In the genomic region with DNA sequence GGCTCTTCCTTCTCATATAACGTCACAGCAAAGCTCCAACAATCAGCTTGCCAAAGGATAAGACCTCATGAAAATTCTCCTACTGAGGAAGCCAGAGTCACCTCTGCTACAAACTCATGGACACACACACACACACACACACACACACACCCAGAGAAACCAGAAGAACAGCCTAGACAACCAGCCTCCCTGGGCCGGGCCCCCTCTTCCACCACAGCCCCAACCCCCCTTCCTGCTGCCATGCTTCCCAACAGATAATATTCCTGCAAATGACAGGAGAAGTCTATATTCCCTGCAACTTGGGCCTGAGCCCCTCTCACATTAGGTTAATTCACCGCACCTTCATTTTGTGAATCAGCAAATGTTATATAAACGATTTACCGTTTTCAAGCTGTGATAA, we compare ENCODE assay signal across 11 mouse cellular contexts. TPM values are rescaled to one million over a fixed set of nuclear protein-coding genes. Genes with fewer than 3 reads are reported as not detected.
A peak's percentile ranks its signal among the peaks of the same experiment; 100 is the strongest.
DNase-seq lines count a peak whose midpoint lies in the region; ATAC-seq and TF ChIP-seq lines count a peak whose summit lies in the region.
"Had no signal": no experiment of that assay in that cellular context is flagged by ENCODE, and none has a peak within 500 bp of the region (broad histone marks: within the 10 kb centered on the region; RNA-seq: fewer than 3 reads in every experiment).

No protein-coding gene starts in this region.

- H3K4me3 ChIP-seq in heart, postnatal 0 days (ENCODE audit: low read depth, low read length): peak overlapping the region; percentile 26; the same call in 1 of the 2 replicates
- no peak overlapping the region for H3K4me3 ChIP-seq in liver, postnatal 0 days (ENCODE audit: low read depth, low read length)
- H3K4me3 ChIP-seq in midbrain, embryonic 15.5 days: no peak overlapping the region
- H3K4me3 ChIP-seq: limb, embryonic 12.5 days had no signal

- peak overlapping the region; percentile 51; the same call in 1 of the 2 replicates for H3K4me2 ChIP-seq in heart, postnatal 0 days (ENCODE audit: low read depth, low read length)
- 0 out of 2 replicates have a peak overlapping the region, but pooled peaks have one; percentile 35 for H3K4me2 ChIP-seq in liver, postnatal 0 days (ENCODE audit: low read depth, low read length)
- no peak overlapping the region for H3K4me2 ChIP-seq in midbrain, embryonic 15.5 days

- 21% methylated on average over 5 of the region's 5 CpGs for WGBS in heart, postnatal 0 days
- 34% methylated on average over 5 of the region's 5 CpGs for WGBS in liver, postnatal 0 days (ENCODE audit: insufficient replicate concordance)
- WGBS in midbrain, embryonic 15.5 days: 55% methylated on average over 5 of the region's 5 CpGs

- ATAC-seq in heart, postnatal 0 days (ENCODE audit: insufficient read depth, low read depth): no peak
- no peak for ATAC-seq in liver, postnatal 0 days
- ATAC-seq in midbrain, embryonic 15.5 days (replicated peaks): 0 out of 2 replicates have a peak, but pooled peaks have one; percentile 41

- no peak for TF ChIP-seq EP300 in heart, postnatal 0 days (IDR thresholded peaks at IDR 0.05; ENCODE audit: low read depth)
- TF ChIP-seq EP300 in liver, postnatal 0 days (IDR thresholded peaks at IDR 0.05; ENCODE audit: low read depth): no peak

- no peak for TF ChIP-seq CTCF in heart, postnatal 0 days (IDR thresholded peaks at IDR 0.05; ENCODE audit: low read depth)
- TF ChIP-seq CTCF in liver, postnatal 0 days (IDR thresholded peaks at IDR 0.05; ENCODE audit: low read depth): no peak

- no peak overlapping the region for H3K27ac ChIP-seq in heart, postnatal 0 days (ENCODE audit: low read depth)
- no peak overlapping the region for H3K27ac ChIP-seq in liver, postnatal 0 days (ENCODE audit: low read depth)
- H3K27ac ChIP-seq in midbrain, embryonic 15.5 days: no peak overlapping the region
- H3K27ac ChIP-seq: limb, embryonic 12.5 days had no signal

- DNase-seq in embryo, embryonic 9.5 days (ENCODE audit: extremely low spot score): peak; percentile 40
- DNase-seq in embryo, embryonic 11 days: no peak
- DNase-seq in heart, postnatal 0 days (ENCODE audit: low spot score): no peak
- no peak for DNase-seq in heart, postnatal 25 days (ENCODE audit: low spot score)
- no peak for DNase-seq in liver, postnatal 0 days
- no peak for DNase-seq in liver
- DNase-seq in layer of hippocampus, adult 11-12 months (ENCODE audit: low spot score): no peak

- H3K27me3 ChIP-seq in heart, postnatal 0 days (ENCODE audit: control insufficient read depth, insufficient read depth, low read length): peaks cover 6% of the 10 kb centered on the region; the same call in 1 of the 2 replicates
- peaks cover 16% of the 10 kb centered on the region for H3K27me3 ChIP-seq in liver, postnatal 0 days (ENCODE audit: insufficient read depth, low read length)
- peaks cover 12% of the 10 kb centered on the region for H3K27me3 ChIP-seq in midbrain, embryonic 15.5 days (replicated peaks)

- no peaks in the 10 kb centered on the region for H3K4me1 ChIP-seq in heart, postnatal 0 days (ENCODE audit: control insufficient read depth, insufficient read depth)
- no peaks in the 10 kb centered on the region for H3K4me1 ChIP-seq in liver, postnatal 0 days (ENCODE audit: insufficient read depth)
- H3K4me1 ChIP-seq in midbrain, embryonic 15.5 days: 0 out of 2 replicates have a peak, but pooled peaks cover 2% of the 10 kb centered on the region

- intact Hi-C loops in heart, postnatal 25 days (cut with DNase I): loop anchor here (2.0 kb wide), 2 partner anchors 506 to 888 kb away; no protein-coding TSS in a partner anchor

- no peaks in the 10 kb centered on the region for H3K9me3 ChIP-seq in heart, postnatal 0 days (replicated peaks; ENCODE audit: control insufficient read depth, low read length)
- H3K9me3 ChIP-seq in liver, postnatal 0 days (ENCODE audit: low read length): no peaks in the 10 kb centered on the region
- no peaks in the 10 kb centered on the region for H3K9me3 ChIP-seq in midbrain, embryonic 15.5 days
- H3K9me3 ChIP-seq: limb, embryonic 12.5 days had no signal

- no peak overlapping the region for H3K9ac ChIP-seq in heart, postnatal 0 days (replicated peaks; ENCODE audit: low read depth, low read length)
- no peak overlapping the region for H3K9ac ChIP-seq in liver, postnatal 0 days (replicated peaks)
- H3K9ac ChIP-seq in midbrain, embryonic 15.5 days: no peak overlapping the region
- H3K9ac ChIP-seq: limb, embryonic 12.5 days had no signal

- H3K36me3 ChIP-seq in heart, postnatal 0 days (replicated peaks; ENCODE audit: control insufficient read depth, insufficient read depth, low read length): no peaks in the 10 kb centered on the region
- no peaks in the 10 kb centered on the region for H3K36me3 ChIP-seq in liver, postnatal 0 days (replicated peaks; ENCODE audit: insufficient read depth, low read length)
- no peaks in the 10 kb centered on the region for H3K36me3 ChIP-seq in midbrain, embryonic 15.5 days (replicated peaks)
- H3K36me3 ChIP-seq: limb, embryonic 12.5 days had no signal

RNA-seq across cellular contexts. Expression of gene Foxc1, which starts 13.3 kb away (rescaled TPM):
- total RNA-seq in heart, postnatal 0 days (2014; rRNA removed; ENCODE audit: low replicate concordance): 20.0 and 22.6 TPM in 2 replicates
- polyA plus RNA-seq in heart, postnatal 0 days (2015; fragmentation: Nextera tagmentation; extraction: Ambion mirVana): 1.5 and 1.6 TPM in 2 replicates
- total RNA-seq in heart, postnatal 25 days (2021): 1 to 10 TPM; 5.1 to 5.8 TPM
- polyA plus RNA-seq in liver, postnatal 0 days (2015; fragmentation: Nextera tagmentation; extraction: Ambion mirVana): 0.02 TPM in 1 of 2 replicates, not detected in the other
- polyA plus RNA-seq in midbrain, embryonic 15.5 days (2015; fragmentation: Nextera tagmentation; extraction: Ambion mirVana): 1.6 and 1.7 TPM in 2 replicates
- total RNA-seq: granulocyte monocyte progenitor cell, adult 5-6 weeks; monocyte, adult 5-6 weeks had no signal
